Mouse (Mus musculus): ENCODE results near the gene Selenop.

DNA sequence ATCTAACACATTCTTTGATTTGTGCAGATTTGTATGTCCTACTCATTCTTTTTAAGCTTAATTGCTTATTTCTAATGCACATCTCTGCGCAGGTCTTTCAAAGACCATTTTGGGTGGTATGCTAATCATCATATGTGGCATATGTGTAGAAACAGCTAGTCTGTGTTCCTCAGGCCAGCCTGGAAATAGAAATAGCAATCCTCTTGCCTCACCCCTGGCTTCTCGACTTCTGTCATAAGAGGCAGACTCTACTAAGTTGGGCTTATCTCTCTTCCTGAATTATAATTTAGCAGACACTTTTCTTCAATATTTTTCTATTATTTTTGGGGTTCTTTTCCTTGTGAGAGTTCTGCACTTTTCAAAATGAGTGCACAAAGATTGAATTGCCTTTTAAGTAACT lies 17.7 kb upstream of the Selenop start:
- TF ChIP-seq SIN3A (IDR thresholded peaks at IDR 0.05; ENCODE audit: low read length) (no peak), CTCF (conservative IDR thresholded peaks at IDR 0.05 in 1 of 2, IDR thresholded peaks at IDR 0.05 in 1 of 2; ENCODE audit: low read depth in 2 of 2, low read length in 2 of 2) (no peak), EP300 (IDR thresholded peaks at IDR 0.05; ENCODE audit: low read length) (no peak), UBTF (IDR thresholded peaks at IDR 0.05; ENCODE audit: low read depth, low read length) (no peak), MAX (IDR thresholded peaks at IDR 0.05; ENCODE audit: low read length) (no peak), BHLHE40 (IDR thresholded peaks at IDR 0.05; ENCODE audit: low read depth, low read length) (no peak), TCF12 (IDR thresholded peaks at IDR 0.05; ENCODE audit: low read depth, low read length) (no peak), USF1 (IDR thresholded peaks at IDR 0.05; ENCODE audit: low read depth, low read length) (no peak), POLR2A (IDR thresholded peaks at IDR 0.05; ENCODE audit: low read depth, low read length) (no peak), GABPA (IDR thresholded peaks at IDR 0.05; ENCODE audit: insufficient replicate concordance, low read depth, low read length) (no peak)

All from CH12.LX (cell line).